Mouse (Mus musculus) CH12.LX (cell line): ENCODE measurements around the gene Cwc25. TPM values are rescaled to one million over a fixed set of nuclear protein-coding genes. Genes with fewer than 3 reads are reported as not detected.

Experiments used
- DNase-seq: peaks from one replicate; pipeline ENCODE4 v3.0.0-alpha.2; 2013; ENCODE audit errors: extremely low read depth
- H3K27ac ChIP-seq: 2 replicates; pipeline ENCODE4 v1.5.1; 2012; ENCODE audit warnings: low read depth, mild to moderate bottlenecking, control low read depth, moderate library complexity; ENCODE audit not compliant: insufficient read depth
- H3K27me3 ChIP-seq: replicated peaks from 2 replicates; pipeline ENCODE3; 2012; ENCODE audit warnings: inconsistent platforms
- H3K36me3 ChIP-seq, 2 experiments: replicated peaks in 1 of 2; 2 replicates each; pipeline versions ENCODE3 to v1.6.1; 2012; ENCODE audit warnings: inconsistent platforms in 1 of 2, low read length in 1 of 2, mild to moderate bottlenecking in 1 of 2, mixed read lengths in 1 of 2, moderate library complexity in 1 of 2; ENCODE audit not compliant: control insufficient read depth in 1 of 2, insufficient read depth in 1 of 2
- H3K4me1 ChIP-seq, 2 experiments: 2 replicates each; pipeline ENCODE4 v1.6.1; 2012; ENCODE audit warnings: inconsistent platforms in 1 of 2, moderate library complexity in 1 of 2; ENCODE audit not compliant: insufficient read depth in 2 of 2, control insufficient read depth in 1 of 2
- H3K4me2 ChIP-seq: 2 replicates; pipeline ENCODE4 v1.6.1; 2012; ENCODE audit warnings: low read depth, mild to moderate bottlenecking, control low read depth; ENCODE audit not compliant: poor library complexity, insufficient read depth, severe bottlenecking
- H3K4me3 ChIP-seq, 3 experiments: fragments of 150-350 bp in 1 of 3; sonication (generic) in 1 of 3; replicated peaks in 1 of 3; 2 replicates each; pipeline versions ENCODE3 to v1.5.1; 2011 to 2012; ENCODE audit warnings: low read depth in 2 of 3, low read length in 2 of 3, mild to moderate bottlenecking in 2 of 3, moderate library complexity in 2 of 3, control low read depth in 1 of 3, improper control_type of control experiment in 1 of 3, inconsistent platforms in 1 of 3, mixed read lengths in 1 of 3; ENCODE audit not compliant: poor library complexity in 1 of 3
- H3K79me2 ChIP-seq: replicated peaks from 2 replicates; pipeline ENCODE4 v1.6.1; 2012; ENCODE audit warnings: mild to moderate bottlenecking, moderate library complexity; ENCODE audit not compliant: control insufficient read depth, poor library complexity, insufficient read depth, severe bottlenecking; ENCODE audit errors: extremely low read depth
- H3K9ac ChIP-seq: 2 replicates; pipeline ENCODE4 v1.6.1; 2012; ENCODE audit warnings: low read depth, mild to moderate bottlenecking, control low read depth, moderate library complexity; ENCODE audit not compliant: insufficient read depth
- H3K9me3 ChIP-seq: replicated peaks from 2 replicates; pipeline ENCODE3; 2012; ENCODE audit warnings: low read length, inconsistent platforms, mixed read lengths
- CHD1 ChIP-seq: IDR thresholded peaks from 2 replicates; pipeline ENCODE4 v1.6.1; 2012; ENCODE audit warnings: low read depth, low read length, improper control_type of control experiment, inconsistent platforms
- EP300 ChIP-seq: IDR thresholded peaks from 2 replicates; pipeline ENCODE4 v1.6.1; 2011; ENCODE audit warnings: low read length, improper control_type of control experiment
- HCFC1 ChIP-seq: IDR thresholded peaks from 2 replicates; pipeline ENCODE4 v1.6.1; 2012; ENCODE audit warnings: low read depth, mild to moderate bottlenecking, inconsistent platforms, low read length, improper control_type of control experiment
- MAFK ChIP-seq: IDR thresholded peaks from 2 replicates; pipeline ENCODE4 v1.6.1; 2011; ENCODE audit warnings: low read length, improper control_type of control experiment; ENCODE audit not compliant: insufficient replicate concordance
- MAX ChIP-seq: IDR thresholded peaks from 2 replicates; pipeline ENCODE4 v1.6.1; 2011; ENCODE audit warnings: low read length, improper control_type of control experiment
- MEF2A ChIP-seq: IDR thresholded peaks from 2 replicates; pipeline ENCODE4 v1.6.1; 2014; ENCODE audit warnings: low read depth, mild to moderate bottlenecking, inconsistent platforms, low read length, improper control_type of control experiment, borderline replicate concordance
- MXI1 ChIP-seq: IDR thresholded peaks from 2 replicates; pipeline ENCODE4 v1.6.1; 2011; ENCODE audit warnings: mild to moderate bottlenecking, low read depth, low read length, improper control_type of control experiment
- MYC ChIP-seq: IDR thresholded peaks from 2 replicates; pipeline ENCODE4 v1.6.1; 2011; ENCODE audit warnings: low read depth, mild to moderate bottlenecking, improper control_type of control experiment, low read length
- POLR2A ChIP-seq: IDR thresholded peaks from 2 replicates; pipeline ENCODE4 v1.6.1; 2011; ENCODE audit warnings: low read depth, mild to moderate bottlenecking, improper control_type of control experiment, low read length
- RAD21 ChIP-seq: IDR thresholded peaks from 2 replicates; pipeline ENCODE4 v1.6.1; 2011; ENCODE audit warnings: low read depth, mild to moderate bottlenecking, low read length, improper control_type of control experiment, moderate library complexity
- SIN3A ChIP-seq: IDR thresholded peaks from 2 replicates; pipeline ENCODE4 v1.6.1; 2012; ENCODE audit warnings: low read length, improper control_type of control experiment, inconsistent platforms
- TCF12 ChIP-seq: IDR thresholded peaks from 2 replicates; pipeline ENCODE4 v1.6.1; 2014; ENCODE audit warnings: low read depth, mild to moderate bottlenecking, inconsistent platforms, low read length, improper control_type of control experiment
- USF1 ChIP-seq: IDR thresholded peaks from 2 replicates; pipeline ENCODE4 v1.6.1; 2014; ENCODE audit warnings: low read depth, mild to moderate bottlenecking, inconsistent platforms, low read length, improper control_type of control experiment
- ZMIZ1 ChIP-seq: IDR thresholded peaks from 2 replicates; pipeline ENCODE4 v1.6.1; 2012; ENCODE audit warnings: low read depth, mild to moderate bottlenecking, inconsistent platforms, low read length, improper control_type of control experiment
- dilution Hi-C: fragments of 300-500 bp; cut with MboI; formaldehyde crosslinking; loops from 2 replicates; pipeline ENCODE4 v1.14.3; 2020; ENCODE audit warnings: low sequenced_read_pairs; ENCODE audit not compliant: extremely low pct_unique_long_range_greater_than_20kb, extremely low pct_ligation_motif_present
- in situ Hi-C: fragments of 300-500 bp; cut with MboI; formaldehyde crosslinking; loops from 3 replicates; pipeline ENCODE4 v1.14.3; 2019; ENCODE audit warnings: low sequenced_read_pairs, low pct_ligation_motif_present, low pct_unique_long_range_greater_than_20kb, mixed read lengths
- polyA plus RNA-seq: library from polyadenylated mRNA; unstranded; fragments of >175 nt; gene quantifications from 2 replicates; pipeline ENCODE4 v1.2.1, GENCODE M21; 2012; ENCODE audit warnings: low read depth; ENCODE audit not compliant: insufficient read length
- total RNA-seq, 2 experiments: library from RNA; depleted of rRNA; stranded (reverse); fragments of 300-350 nt in 1 of 2; fragments of >200 nt in 1 of 2; gene quantifications; 2 replicates each; pipeline ENCODE4 v1.2.3; 2012 to 2014

Cwc25 gene
- total and polyA plus RNA-seq, 3 experiments, result 16.7 to 21.5 (median 19.6) TPM

- H3K4me3 ChIP-seq, result peak overlapping the region; percentile 53 to 71 (median 57)
- H3K9ac ChIP-seq, result peak overlapping the region; percentile 56
- H3K79me2 ChIP-seq, result peaks cover 31% of the 10 kb centered on the region
- peak overlapping the region; percentile 46 for H3K4me2 ChIP-seq
- TF ChIP-seq SIN3A (peak; percentile 79; the same call in 1 of the 2 replicates), MYC (peak; percentile 54; the same call in 1 of the 2 replicates), HCFC1 (0 out of 2 replicates have a peak, but pooled peaks have one; percentile 14), CHD1 (peak; percentile 49), MEF2A (no peak), USF1 (no peak), MAX (0 out of 2 replicates have a peak, but pooled peaks have one; percentile 33)
- no peaks in the 10 kb centered on the region for H3K9me3 ChIP-seq
- dilution Hi-C loops, result no loop called here
- H3K27me3 ChIP-seq, result peaks cover 21% of the 10 kb centered on the region
- peaks cover 9 to 47% of the 10 kb centered on the region in 2 experiments for H3K4me1 ChIP-seq
- H3K27ac ChIP-seq, result no peak overlapping the region
- no peak for DNase-seq
- in situ Hi-C loops, result loop anchor here (5.0 kb wide), 1 partner anchor 36 kb away; no protein-coding TSS in a partner anchor
- H3K36me3 ChIP-seq, result peaks cover 15 to 26% of the 10 kb centered on the region in 2 experiments
Measured at GRCm38 (mm10) chr11:97701581-97702392, 64.6 kb downstream of the Cwc25 start.

- in situ Hi-C loops, result loop anchor here (5.0 kb wide), 1 partner anchor 36 kb away; no protein-coding TSS in a partner anchor
- H3K79me2 ChIP-seq, result peaks cover 27% of the 10 kb centered on the region
- TF ChIP-seq MXI1, result peak; percentile 44; the same call in 1 of the 2 replicates
- no peak for TF ChIP-seq EP300
- TF ChIP-seq CHD1, result no peak
- TF ChIP-seq TCF12, result 0 out of 2 replicates have a peak, but pooled peaks have one; percentile 6
- TF ChIP-seq RAD21, result no peak
- TF ChIP-seq ZMIZ1, result no peak
- TF ChIP-seq POLR2A, result no peak
- TF ChIP-seq MAX, result peak; percentile 43; the same call in 1 of the 2 replicates
- no peak for TF ChIP-seq USF1
- TF ChIP-seq MAFK, result no peak
- H3K27me3 ChIP-seq, result peaks cover 21% of the 10 kb centered on the region
- peak overlapping the region; percentile 84 for H3K9ac ChIP-seq
- H3K4me1 ChIP-seq, result peaks cover 9 to 48% of the 10 kb centered on the region in 2 experiments
- dilution Hi-C loops, result no loop called here
- peak overlapping the region; percentile 66 to 71 (median 71) for H3K4me3 ChIP-seq
- peak overlapping the region; percentile 69; the same call in 1 of the 2 replicates for H3K27ac ChIP-seq
- H3K9me3 ChIP-seq, result no peaks in the 10 kb centered on the region
- H3K36me3 ChIP-seq, result peaks cover 7 to 18% of the 10 kb centered on the region in 2 experiments
- DNase-seq, result no peak
- H3K4me2 ChIP-seq, result peak overlapping the region; percentile 46
Measured at GRCm38 (mm10) chr11:97700746-97701580, 65.4 kb downstream of the Cwc25 start.
